Mouse (Mus musculus) brain, embryonic 18.5 days (tissue): ENCODE data around the gene Tmx2.
"Not testable (repeated sequence)": the region's sequence is repeated elsewhere in the genome, so short reads cannot be mapped to it uniquely, and the experiment has no call there.

Source experiments
- DNase-seq: peaks from one replicate; pipeline ENCODE4 v3.0.0-alpha.2; 2012; ENCODE audit warnings: low read depth, low spot score

Gene Tmx2

DNA sequence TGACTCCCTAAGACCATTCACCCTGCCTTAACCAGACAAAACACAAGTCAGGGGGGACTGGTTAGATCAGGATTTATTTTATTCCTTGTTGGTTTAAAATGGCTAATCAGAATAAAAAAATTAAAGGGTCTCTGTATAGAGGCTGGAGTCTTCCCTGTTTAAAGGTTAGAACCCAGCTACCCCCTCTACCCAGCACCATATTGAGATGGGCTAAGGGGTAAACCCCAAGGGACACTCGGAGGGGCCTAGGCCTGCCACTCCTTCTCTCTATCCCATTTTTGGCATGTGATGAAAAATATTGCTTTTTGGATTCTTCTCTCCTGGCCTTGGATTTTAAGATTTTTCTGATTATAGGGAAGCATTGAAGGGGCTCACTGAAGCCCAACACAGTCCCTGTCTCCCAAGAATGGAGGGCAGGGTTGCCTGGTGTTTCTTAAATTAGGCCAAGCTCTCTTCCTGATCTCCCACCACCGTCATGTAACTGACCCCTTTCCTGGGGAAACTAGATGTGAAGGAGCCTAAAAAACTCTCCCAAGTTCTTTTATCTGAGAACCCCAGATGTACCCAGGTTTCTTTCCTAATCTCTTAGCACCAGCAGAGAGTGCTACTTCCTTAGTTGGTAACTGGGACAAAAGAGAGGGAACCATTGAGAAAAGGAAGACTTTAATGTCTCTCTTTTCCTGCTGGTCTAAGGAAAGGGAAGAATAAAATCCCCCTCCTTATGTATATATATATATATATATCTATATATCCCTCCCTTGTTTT, 9.3 kb upstream of the Tmx2 start:
- DNase-seq = no peak

DNA sequence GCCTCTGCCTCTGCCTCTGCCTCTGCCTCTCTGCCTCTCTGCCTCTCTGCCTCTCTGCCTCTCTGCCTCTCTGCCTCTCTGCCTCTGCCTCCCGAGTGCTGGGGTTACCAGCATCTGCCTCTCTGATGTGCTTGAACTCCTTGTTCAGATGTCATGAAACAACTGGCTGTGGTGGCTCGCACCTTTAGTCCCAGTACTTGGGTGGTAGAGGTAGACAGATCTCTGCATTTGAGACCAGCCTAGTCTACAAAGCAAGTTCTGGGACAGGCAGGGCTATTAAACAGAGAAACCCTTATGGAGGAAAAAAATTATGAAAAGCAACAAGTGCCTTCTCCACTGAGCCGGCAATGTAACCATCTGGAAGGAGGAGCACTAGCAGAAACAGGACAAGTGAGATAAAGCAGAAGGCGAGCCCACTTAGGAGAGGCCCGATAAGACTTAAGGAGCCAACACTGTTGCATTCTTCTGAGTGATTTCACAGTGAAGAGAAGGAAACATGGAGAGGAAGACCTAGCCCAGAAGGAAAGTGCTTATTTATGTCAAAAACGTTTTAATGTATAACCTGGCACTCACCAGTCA, 3.8 kb upstream of the Tmx2 start:
- no peak for DNase-seq

DNA sequence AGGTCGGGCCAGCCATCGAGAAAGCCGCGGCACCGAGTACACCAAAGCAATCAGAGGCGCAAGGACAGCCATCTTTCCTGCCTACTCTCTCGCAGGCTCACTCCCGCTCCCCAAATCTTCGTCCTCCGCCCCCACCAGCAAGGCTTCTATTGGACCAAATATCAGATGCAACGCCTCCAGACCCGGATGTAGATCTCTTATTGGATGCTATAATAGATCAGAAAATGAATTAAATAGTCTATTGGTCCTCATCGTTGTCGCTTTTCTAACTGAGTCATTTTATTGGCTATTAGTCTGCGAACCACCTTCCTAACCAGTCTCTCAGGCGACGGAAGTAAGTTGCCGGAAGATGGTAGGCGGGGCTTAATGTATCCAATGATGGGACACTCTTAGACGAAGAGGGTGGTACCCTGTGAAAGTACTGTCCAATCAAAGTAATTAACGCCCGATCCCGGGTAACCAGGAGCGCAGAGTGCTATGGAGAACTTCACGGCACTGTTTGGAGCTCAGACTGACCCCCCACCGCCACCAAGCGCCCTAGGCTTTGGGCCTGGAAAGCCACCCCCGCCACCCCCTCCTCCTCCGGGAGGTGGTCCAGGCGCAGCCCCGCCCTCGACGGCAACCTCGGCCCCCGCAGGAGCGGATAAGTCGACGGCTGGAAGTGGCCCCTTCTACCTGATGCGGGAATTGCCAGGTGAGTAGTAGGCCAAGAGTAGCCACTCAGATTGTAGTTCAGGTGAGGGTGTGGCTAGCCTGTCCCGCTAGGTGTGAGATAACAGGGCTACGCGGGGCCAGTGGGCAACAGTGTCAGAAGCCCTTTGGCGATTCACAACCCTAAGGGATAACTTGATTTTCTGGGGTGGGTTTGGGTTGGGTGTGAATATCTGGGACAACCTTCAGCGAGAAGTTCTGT, 716 bp downstream of the Tmx2 start, which contains the start of the genes Gm28635 and Med19:
Gm28635 (minus strand) TSS at position 74 of the 913 bp plus-strand sequence.
Med19 (plus strand) TSS at position 435 of the 913 bp plus-strand sequence.
- DNase-seq = peak; percentile 99

DNA sequence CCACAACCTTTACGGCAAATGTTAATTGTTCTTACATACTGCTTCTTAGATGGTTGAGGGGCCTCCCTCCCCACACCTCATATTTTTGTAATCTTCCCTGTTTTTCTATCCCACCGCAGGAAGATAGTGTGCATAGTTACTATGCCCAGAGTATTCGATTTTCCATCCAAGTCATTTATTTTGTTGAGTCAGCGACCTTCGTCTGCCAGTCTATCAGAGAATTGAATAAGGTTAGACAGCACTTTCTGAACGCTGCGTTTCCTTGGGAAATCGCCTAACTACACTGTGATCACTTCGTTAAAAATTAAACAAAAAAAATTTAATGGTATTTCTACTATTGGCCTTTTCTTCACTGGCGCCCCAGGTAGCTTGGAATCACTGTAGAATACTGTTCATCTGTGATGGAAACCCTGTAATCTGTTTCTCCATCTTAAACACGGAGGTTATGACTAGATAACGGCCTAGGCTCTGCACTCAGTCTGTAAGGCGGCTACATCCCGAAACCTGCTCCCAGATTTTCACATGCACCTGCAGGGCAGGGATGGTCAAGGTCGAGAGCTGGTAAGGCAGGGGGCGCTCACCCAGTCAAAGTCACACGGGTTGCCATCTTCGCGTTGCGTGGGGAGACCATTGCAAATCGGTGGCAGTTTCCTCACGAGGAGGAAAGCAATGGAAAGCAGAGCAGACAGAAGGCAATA, 1.5 kb downstream of the Tmx2 start:
- no peak for DNase-seq

DNA sequence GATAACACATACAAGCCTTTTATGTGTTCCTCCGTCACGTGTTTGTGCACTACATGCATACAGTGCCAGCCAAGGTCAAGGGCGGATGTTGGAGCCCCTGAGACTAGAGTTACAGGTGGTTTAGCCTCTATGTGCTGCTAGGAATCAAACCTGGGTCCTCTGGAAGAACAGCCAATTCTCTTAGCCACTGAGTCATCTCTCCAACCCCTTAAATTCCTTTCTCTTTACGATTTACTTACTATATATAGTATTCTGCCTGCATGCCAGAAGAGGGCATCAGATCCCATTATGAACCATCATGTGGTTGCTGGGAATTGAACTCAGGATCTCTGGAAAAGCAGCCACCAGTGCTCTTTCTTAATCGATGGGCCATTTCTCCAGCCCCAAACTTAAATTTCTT, 7.4 kb downstream of the Tmx2 start:
- not testable (repeated sequence) for DNase-seq

DNA sequence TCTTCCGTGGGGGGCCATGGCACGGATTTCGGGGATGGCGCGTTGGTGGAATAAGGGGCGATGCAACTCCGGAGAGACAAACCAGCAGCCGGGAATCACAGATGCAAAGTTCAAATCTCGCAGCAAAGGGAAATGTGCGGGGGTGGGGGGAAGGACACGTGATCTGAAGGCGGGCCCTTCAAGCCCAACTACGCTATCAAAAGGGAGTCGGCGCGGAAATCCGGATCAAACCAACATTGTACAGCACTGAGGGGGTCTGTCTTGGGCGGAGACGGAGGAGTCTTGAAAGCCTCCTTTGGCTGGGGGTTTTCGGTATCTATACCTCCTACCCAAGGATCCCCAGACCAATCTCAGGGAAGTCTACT, 8.4 kb downstream of the Tmx2 start, which contains the start of gene Selenoh:
Selenoh (minus strand) TSS at position 202 of the 365 bp plus-strand sequence.
- peak; percentile 93 for DNase-seq

DNA sequence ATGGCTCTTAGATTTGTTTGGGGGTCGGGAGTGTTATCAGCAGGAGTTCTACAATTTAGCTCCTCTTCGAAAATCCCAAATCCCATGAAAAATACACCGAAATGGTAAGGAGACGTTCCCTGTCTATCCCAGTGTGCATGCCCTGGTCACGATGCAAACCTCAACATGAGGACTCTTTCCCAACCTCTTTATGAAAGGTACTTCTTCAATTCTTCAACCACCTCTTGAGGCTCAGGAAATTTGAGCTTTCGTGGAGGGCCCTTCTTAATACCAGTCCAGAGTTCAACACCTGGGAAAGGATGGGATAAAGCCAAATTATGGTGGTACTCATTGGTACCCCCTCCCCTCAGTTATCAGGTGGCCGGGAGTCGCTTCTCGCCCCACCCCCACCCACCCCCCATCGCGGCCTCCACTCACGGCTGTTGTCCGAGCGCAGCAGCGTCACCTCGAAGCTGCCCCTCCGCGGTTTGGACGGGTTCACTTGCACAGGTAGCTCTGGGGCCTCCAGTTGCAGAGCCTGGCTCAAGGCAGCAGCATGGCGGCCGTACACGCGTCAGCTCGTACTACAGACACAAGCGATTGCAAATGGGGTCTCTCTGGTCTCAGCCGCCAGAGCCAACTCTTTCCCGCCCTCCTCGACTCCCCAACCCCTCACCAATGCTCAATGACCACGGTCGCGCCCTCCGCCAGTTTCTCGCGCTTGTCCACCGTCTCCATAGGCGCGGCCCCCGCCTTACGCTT, 8.9 kb downstream of the Tmx2 start:
- DNase-seq = no peak

DNA sequence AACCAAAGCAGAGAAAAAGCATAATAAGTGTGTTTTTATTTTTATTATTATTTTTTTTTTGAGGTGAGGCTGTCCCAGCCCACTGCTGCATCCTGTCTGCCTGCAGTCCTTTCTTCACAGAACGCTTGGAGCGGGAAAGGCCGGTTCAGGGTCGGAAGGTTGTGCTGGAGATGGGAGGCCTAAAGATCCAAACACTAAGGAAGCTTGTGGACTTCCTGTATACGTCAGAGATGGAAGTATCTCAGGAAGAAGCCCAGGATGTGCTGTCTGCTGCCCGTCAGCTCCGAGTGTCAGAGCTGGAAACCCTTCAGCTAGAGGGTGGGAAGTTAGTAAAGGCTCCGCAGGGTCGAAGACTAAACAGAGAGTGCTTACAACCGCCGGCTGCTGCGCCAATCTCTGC, 12.9 kb downstream of the Tmx2 start:
- no peak for DNase-seq

DNA sequence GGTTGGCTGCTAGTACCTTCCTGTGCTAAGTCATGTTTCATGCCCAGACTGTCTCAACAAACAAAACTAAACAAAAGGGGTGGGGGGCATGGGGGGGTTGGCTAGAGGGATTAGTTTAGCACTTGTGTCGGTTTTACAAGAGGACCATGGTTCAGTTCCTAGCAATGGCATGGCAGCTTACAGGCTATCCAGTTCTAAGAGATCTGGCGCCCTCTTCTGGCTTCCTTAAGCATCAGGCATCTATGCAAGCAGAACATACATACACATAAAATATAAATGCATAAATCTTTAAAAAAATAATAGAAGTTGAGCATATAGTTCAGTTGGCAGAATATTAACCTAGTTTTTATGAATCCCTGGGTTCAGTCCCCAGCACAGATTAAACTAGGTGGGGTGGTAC, 16.1 kb downstream of the Tmx2 start:
- no peak for DNase-seq

DNA sequence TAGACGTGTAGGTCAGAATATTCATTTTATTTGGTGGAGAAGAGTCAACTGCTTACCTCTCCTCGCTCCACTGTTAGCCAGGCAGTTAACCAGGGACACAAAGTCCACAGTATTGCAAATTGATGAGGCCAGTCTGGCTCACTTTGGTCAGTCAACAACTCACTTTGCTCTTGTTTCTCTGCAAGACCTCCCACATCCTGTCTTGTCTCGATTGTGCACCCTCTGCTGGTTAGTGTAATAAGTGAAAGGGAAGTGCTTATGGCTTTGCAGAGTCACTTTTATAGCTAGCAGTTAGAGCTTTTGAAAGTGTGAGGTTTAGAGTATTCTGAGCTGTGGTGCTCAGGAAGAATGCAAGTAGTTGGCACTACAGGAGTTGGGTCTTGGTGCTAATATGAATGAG, 18.7 kb downstream of the Tmx2 start:
- DNase-seq = no peak

DNA sequence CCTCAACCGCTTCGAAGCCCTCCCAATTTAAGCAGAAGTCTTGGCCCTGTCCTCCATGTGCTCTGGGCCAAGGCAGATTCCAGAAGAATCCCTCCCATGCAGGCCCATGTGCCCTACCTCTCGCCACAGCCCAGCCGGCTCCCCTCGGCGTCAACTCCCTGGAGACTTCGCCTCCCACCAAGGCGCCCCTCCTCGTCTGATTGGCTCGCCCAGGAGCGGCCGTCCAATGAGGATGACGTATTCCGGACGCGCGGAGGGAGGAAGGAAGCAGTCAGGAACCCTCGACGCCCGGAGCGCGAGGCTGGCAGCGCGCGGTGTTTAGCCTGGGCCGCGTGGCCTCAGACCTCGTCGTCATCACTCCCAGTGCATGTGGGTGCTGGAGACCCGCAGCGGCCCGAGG, 20.1 kb downstream of the Tmx2 start, which contains the start of gene Btbd18:
Btbd18 (plus strand) TSS at position 274 of the 400 bp plus-strand sequence.
- no peak for DNase-seq

DNA sequence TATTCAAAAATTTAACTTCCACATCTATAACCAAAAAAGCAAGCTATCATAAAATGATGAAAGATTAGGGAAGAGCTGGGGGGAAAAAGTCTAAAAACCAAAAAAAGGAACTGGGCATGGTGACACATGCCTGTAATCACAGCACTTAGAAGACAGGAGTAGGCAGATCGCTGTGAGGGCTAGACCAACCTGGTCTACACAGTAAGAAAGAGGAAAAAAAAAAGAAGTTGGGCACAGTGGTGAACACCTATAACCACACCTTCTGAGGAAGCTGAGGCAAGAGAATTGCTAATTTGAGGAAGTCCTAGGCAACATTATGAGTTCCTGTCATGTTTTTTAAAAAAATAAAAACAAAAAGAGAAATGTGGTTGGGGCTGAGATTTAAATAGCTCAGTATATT, 23.1 kb downstream of the Tmx2 start:
- DNase-seq = no peak

DNA sequence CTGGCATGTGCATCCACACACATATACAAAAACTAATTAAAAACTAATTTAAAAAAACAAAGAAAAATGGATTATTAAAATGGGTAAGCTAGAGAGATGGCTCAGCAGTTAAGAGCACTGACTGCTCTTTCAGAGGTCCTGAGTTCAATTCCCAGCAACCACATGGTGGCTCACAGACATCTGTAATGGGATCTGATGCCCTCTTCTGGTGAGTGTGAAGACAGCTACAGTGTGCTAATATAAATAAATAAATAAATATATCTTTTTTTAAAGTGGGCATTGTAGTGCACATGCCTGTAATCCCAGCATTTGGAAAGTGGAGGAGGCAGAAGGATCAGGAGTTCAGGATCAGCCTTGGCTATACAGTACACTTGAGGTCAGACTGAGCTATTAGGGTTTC, 25.6 kb downstream of the Tmx2 start:
- DNase-seq = no peak

DNA sequence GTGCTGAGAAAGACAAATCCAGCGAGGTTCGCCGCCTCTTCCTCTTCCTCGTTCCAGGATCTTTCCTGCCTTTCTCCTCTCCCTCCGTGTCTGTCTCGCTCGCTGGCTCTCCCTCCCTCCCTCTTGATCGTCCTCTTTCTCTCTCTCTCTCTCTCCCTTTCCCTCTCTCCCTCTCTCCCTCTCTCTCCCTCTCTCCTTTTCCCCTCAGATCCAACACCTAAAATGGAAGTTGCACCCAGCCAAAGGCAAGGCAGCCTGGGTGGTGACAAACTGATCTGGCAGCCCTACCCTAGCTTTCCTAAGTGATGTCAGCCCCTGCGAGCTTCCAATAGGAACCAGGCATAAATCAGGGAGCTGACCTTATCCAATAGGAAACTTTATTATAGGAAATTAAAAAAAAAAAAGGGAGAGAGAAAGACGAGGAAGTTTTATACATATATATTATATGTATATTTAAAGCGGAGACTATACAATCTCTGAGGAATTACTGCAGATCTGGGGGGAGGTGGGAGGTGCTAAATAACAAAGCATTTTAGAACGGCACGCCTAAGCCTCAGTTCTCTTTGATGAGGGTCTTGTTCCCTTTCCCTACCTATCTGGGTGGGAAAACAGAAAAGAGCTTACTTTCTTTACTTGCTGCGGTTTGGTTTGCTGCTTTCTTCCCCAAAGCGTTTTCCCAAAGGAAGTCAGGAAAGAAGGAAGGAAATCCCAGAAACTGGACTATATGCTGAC, 28.3 kb downstream of the Tmx2 start, which contains the start of gene Ctnnd1:
Ctnnd1 (minus strand) TSS at position 302 of the 732 bp plus-strand sequence.
- DNase-seq = peak; percentile 93

DNA sequence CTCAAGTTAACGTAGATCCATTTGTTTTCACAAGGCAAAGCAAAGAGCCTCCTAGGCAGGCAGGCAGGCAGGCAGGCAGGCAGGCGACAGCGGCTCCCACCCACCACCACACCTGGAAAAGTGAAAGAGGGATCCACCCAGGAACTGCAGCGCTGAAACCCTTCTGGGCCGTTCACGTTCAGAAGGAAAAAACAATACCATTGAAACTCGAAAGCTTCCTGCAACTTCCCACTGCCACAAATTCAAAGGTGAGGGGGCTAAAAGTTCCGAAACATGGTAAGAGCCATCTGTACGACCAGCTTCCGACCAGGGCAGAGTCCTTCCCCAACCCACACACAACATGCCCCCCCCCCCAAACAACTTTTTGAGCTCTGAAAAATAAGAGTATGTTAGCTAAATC, 29.3 kb downstream of the Tmx2 start:
- DNase-seq = no peak

DNA sequence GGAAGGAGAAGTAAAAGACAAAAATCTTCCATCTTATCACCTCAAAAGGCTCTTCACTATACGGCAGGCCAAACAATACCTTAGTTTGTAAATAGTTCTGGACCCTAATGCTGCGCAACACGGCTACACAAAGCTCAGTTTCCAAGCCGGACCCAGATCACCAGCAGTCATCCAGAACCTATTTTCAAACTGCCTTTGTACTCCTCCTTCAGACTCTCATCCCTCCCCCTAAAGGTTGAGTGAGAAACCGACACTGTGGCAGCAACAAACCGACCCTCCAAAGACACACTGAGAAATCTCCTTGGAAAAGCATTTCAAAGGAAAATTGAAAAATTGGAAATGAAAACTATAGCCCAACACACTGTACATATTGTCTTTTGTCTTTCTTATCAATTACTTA, 30.6 kb downstream of the Tmx2 start:
- DNase-seq = no peak

DNA sequence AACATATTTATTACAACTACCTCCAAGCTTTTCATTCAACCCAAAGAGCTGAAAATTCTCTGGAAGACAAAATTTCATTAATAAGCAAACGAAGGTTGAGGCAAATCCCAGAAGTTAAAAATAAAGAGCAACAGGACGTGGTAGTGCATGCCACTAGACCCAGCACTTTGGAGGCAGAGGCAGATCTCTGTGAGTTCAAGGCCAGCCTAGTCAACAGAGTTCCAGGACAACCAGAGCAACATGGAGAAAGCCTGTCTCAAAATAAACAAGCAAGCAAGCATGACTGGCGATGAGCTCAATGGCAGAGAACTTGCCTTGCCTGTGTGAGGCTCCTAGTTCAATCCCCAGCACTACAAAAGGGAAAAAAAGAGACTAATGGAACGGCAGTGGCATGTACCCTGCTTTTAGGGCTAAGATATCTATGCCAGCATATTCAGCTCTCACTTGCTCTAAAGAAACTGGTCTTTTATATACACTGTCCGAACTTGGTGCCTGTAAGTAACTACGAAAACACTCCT, 31.8 kb downstream of the Tmx2 start:
- no peak for DNase-seq

DNA sequence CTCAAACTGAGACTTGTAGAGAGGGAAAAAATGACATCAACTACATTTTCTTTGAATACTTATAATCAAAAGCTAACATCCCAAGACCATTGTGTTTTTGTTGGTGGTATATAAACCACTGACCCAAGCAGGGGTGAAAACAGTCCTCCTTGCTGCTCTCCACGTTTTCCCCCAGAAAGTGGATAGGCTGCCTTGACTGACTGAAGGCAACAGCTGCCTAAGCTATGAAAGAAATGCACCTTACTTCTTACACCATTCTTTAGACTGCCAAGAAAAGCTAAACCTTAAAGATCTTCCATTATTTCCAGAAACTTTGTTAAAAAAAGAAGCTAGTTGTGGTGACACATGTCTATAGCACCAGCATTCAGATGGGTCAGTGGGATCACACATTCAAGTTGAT, 32.8 kb downstream of the Tmx2 start:
- DNase-seq = no peak

DNA sequence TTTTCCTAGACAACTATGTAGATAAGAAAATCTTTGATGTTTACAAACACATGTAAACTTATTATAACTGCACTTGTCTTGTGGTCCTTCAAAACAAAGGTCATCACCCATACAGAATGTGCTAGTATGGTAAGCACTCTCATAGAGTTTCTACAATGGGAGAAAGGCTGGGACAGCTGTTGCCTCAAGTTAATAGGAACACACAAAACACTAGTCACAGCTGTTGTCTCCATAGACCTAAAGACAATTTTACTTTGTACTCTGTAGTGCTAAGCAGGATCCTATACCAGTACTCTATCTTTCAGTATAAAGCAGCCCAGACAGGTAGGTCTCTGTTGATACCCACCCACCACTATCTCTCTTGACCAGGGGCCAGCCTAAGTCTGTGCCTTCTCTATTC, 38.1 kb downstream of the Tmx2 start:
- no peak for DNase-seq
